Mouse (Mus musculus): ENCODE measurements around the gene Med21.

Gene Med21

DNA sequence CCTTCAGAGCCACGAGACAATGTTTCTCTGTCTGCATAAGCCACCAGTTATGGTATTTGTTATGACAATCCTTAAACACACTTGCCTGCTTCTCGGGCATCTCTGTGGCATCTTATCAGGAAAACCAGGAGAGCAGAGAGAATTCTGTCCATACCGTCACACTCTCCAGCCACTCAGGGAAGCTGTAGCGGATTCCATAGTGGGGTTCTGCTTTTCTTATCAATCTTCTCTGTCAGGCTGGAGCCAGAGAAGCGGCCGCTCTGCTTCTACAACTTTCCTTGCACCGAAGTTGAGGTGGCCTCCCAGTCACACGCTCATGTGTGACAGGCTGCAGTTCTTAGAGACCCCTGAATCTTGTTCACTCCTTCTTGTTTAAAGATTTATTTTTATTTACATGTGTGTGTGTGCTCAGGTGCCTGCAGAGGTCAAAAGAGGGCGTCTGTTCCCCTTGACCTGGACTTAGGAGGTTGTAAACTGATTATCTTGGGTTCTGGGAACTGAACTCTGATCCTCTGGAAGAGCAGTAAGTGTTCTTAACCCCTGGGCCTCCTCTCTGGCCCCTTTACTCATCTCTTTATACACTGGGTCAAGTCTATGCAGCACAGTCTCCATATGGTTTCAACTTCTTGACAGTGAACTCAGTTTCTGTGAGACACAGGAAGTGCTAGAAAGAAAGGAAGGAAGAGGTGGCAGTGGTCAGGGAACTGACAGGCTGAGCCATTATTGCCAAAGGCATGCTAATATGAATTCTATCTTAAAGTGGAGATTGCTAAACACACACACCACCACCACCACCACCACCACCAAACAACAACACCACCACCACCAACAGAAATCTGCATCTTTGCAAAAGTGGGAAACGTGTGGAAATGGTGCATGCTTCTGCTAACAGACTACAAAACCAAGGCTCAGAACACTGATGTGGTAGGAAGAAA lies 36.1 kb downstream of the Med21 start:
- in situ Hi-C loops (cut with MboI), result no loop called here

GRCm38 (mm10) chr6:146683881-146684280 lies 41.5 kb downstream of the Med21 start:
- in situ Hi-C loops (cut with MboI), result no loop called here

DNA sequence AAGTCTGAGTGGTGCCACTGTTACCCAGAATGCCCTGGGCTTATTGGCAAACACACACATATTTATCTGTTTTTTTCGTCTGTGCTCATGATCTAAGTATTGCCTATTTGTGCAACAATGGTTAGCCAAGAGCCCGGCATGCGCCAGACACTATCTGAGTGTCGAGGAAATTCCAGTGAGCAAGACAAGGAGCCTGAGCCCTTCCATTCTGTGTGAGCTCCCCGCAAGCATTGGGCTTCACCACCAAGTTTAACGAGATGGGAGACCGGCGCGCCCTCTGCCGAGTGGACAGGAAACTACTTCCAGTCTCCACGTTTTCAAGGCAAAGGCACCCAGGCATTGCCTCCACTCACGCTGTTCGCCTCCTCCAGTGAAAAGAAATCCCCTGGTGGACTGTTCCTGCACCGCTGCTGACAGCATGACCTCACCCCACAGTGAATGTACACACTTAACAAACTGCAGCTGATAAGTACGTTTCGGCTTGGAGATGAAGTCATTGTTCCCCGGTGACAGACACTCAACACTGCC lies 43.5 kb downstream of the Med21 start:
- in situ Hi-C loops (cut with MboI), result no loop called here

GRCm38 (mm10) chr6:146686463-146687196 lies 44.3 kb downstream of the Med21 start:
- in situ Hi-C loops (cut with MboI), result no loop called here

- in situ Hi-C loops (cut with MboI), result no loop called here
These were observed 45.7 kb downstream of the Med21 start for GRCm38 (mm10) chr6:146688010-146688409.

DNA sequence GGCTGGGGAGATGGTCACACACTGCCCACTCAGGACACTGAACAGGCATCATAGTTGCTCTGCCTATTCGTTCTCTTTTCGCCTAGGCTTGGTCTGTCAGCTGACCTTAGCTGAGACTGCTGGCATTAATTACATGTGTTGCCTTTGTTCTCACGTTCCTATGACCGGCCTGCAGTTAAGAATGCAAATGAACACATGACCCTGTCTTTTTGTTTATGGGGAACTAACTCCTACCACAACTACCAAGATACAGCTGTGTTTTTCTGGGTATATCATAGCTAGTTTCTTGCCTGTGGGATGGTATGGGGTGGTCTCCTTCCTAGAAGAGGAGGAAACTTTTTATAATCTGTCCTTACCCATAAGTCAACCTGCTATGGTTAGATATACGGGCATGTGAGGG lies 46.5 kb downstream of the Med21 start:
- in situ Hi-C loops (cut with MboI), result no loop called here

- in situ Hi-C loops (cut with MboI), result no loop called here
These were observed 55.4 kb downstream of the Med21 start for GRCm38 (mm10) chr6:146697767-146698166.

- in situ Hi-C loops (cut with MboI), result no loop called here
These were observed 56.0 kb downstream of the Med21 start for GRCm38 (mm10) chr6:146698376-146698775.

All from mature B cell (primary cell).